Mouse (Mus musculus): Measurements from ENCODE around the gene Pdlim7. TPM values are rescaled to one million over a fixed set of nuclear protein-coding genes. Genes with fewer than 3 reads are reported as not detected.

The Pdlim7 gene
- polyA plus RNA-seq, 1 experiment from 2014 or later = 124 TPM

Small RNAs within 50 kb of the gene (microRNA-seq; reads per million reads assigned to microRNA genes)
- gene Mir6943 (not detected), gene Mir6944 (41.4 reads per million, percentile 46 among the genes with 10 or more reads in this experiment), gene Mir6945 (0.40 reads per million)

Other genes starting within 250 kb of the Pdlim7 start
- 360 and 415 TPM in 2 replicates for gene Prelid1, start 193.2 kb downstream of the Pdlim7 start, polyA plus RNA-seq (2014; fragmentation: Nextera tagmentation; extraction: Ambion mirVana)
- 94.2 and 104 TPM in 2 replicates for gene Rab24, start 191.7 kb downstream of the Pdlim7 start, polyA plus RNA-seq (2014; fragmentation: Nextera tagmentation; extraction: Ambion mirVana)
- 33.2 and 37.1 TPM in 2 replicates for gene Mxd3, start 183.9 kb downstream of the Pdlim7 start, polyA plus RNA-seq (2014; fragmentation: Nextera tagmentation; extraction: Ambion mirVana)
- gene Lman2, start 150.9 kb downstream of the Pdlim7 start, polyA plus RNA-seq (2014; fragmentation: Nextera tagmentation; extraction: Ambion mirVana) = 45.0 and 52.0 TPM in 2 replicates
- gene Rgs14, start 143.9 kb downstream of the Pdlim7 start, polyA plus RNA-seq (2014; fragmentation: Nextera tagmentation; extraction: Ambion mirVana) = 0.66 and 0.75 TPM in 2 replicates
- gene Slc34a1, start 115.5 kb downstream of the Pdlim7 start, polyA plus RNA-seq (2014; fragmentation: Nextera tagmentation; extraction: Ambion mirVana) = not detected in 2 replicates
- gene Pfn3, start 98.4 kb downstream of the Pdlim7 start, polyA plus RNA-seq (2014; fragmentation: Nextera tagmentation; extraction: Ambion mirVana) = 0.71 and 1.0 TPM in 2 replicates
- not detected in 2 replicates for gene F12, start 86.9 kb downstream of the Pdlim7 start, polyA plus RNA-seq (2014; fragmentation: Nextera tagmentation; extraction: Ambion mirVana)
- 25.0 and 28.9 TPM in 2 replicates for gene Grk6, start 68.6 kb downstream of the Pdlim7 start, polyA plus RNA-seq (2014; fragmentation: Nextera tagmentation; extraction: Ambion mirVana)
- 6.7 and 7.4 TPM in 2 replicates for gene Prr7, start 49.4 kb downstream of the Pdlim7 start, polyA plus RNA-seq (2014; fragmentation: Nextera tagmentation; extraction: Ambion mirVana)
- gene Dbn1, start 25.6 kb downstream of the Pdlim7 start, polyA plus RNA-seq (2014; fragmentation: Nextera tagmentation; extraction: Ambion mirVana) = 396 and 523 TPM in 2 replicates
- 1.4 and 2.9 TPM in 2 replicates for gene Dok3, start 15.6 kb upstream of the Pdlim7 start, polyA plus RNA-seq (2014; fragmentation: Nextera tagmentation; extraction: Ambion mirVana)
- 72.0 and 75.7 TPM in 2 replicates for gene Ddx41, start 23.0 kb upstream of the Pdlim7 start, polyA plus RNA-seq (2014; fragmentation: Nextera tagmentation; extraction: Ambion mirVana)
- 34.3 and 42.5 TPM in 2 replicates for gene Fam193b, start 57.4 kb upstream of the Pdlim7 start, polyA plus RNA-seq (2014; fragmentation: Nextera tagmentation; extraction: Ambion mirVana)
- 66.6 and 70.4 TPM in 2 replicates for gene Tmed9, start 60.1 kb upstream of the Pdlim7 start, polyA plus RNA-seq (2014; fragmentation: Nextera tagmentation; extraction: Ambion mirVana)
- 10.4 and 12.2 TPM in 2 replicates for gene B4galt7, start 86.2 kb upstream of the Pdlim7 start, polyA plus RNA-seq (2014; fragmentation: Nextera tagmentation; extraction: Ambion mirVana)
- 92.9 and 105 TPM in 2 replicates for gene Caml, start 109.3 kb upstream of the Pdlim7 start, polyA plus RNA-seq (2014; fragmentation: Nextera tagmentation; extraction: Ambion mirVana)
- 25.4 and 29.9 TPM in 2 replicates for gene Ddx46, start 121.4 kb upstream of the Pdlim7 start, polyA plus RNA-seq (2014; fragmentation: Nextera tagmentation; extraction: Ambion mirVana)
- gene B230219D22Rik, start 179.4 kb upstream of the Pdlim7 start, polyA plus RNA-seq (2014; fragmentation: Nextera tagmentation; extraction: Ambion mirVana) = 56.4 and 61.4 TPM in 2 replicates
- gene Txndc15, start 201.0 kb upstream of the Pdlim7 start, polyA plus RNA-seq (2014; fragmentation: Nextera tagmentation; extraction: Ambion mirVana) = 128 and 142 TPM in 2 replicates
- gene Pcbd2, start 213.7 kb upstream of the Pdlim7 start, polyA plus RNA-seq (2014; fragmentation: Nextera tagmentation; extraction: Ambion mirVana) = 16.5 and 19.7 TPM in 2 replicates